Mouse (Mus musculus): ENCODE measurements around the gene Coq9. TPM values are rescaled to one million over a fixed set of nuclear protein-coding genes. Genes with fewer than 3 reads are reported as not detected.

Gene Coq9
- polyA plus RNA-seq, 1 experiment, result 62.3 TPM

DNA sequence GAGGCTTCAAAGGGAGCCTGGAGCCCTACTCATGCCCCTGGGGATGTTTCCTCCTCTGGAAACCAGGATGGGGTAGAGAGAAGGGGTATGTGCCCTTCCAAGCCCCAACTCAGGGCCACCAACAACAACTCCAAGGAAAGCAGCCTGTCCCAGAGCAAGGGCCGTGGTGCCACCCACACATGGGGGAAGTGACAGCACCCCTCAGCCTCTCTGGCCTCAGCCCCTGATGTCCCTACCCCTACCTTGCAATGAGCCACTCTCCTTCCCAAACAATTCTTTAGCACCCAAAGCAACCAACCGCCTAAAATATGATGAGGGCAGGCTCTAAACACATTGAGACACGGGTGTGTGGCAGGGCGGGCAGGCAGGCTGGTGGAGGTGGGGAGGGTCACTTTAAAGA is 31.9 kb downstream of the Coq9 start:
- no peak for DNase-seq (ENCODE audit: low spot score)

DNA sequence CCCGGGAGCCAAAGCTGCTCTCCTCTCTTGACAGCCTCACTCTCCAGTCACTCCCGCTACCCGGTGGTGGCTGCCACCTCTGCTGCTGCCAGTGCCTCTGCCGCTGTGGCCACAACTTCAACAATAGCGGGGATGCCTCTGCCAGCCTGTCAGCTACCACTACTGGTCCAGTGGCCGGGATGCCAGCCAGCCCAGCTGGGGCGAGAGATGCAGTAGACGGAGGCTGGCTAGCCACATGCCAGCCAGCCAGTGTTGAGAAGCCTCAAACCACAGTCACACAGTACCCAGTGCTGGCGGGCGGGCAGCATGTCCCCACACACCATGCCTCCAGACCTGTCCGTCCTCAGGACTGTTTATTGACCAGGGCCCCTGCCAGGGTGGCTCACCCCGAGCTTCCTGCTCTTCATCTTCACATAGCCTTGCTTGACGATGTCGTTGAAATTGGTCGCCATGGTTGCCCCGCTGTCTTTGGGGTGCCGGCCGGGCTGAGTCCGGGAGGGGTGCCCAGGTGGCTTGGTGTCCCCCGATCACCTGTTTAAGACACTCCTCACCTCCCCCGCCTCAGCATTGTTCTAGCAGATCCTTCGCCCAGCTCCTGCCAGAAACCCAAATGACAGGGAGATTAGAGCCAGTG is 32.5 kb downstream of the Coq9 start:
- DNase-seq (ENCODE audit: low spot score), result no peak

DNA sequence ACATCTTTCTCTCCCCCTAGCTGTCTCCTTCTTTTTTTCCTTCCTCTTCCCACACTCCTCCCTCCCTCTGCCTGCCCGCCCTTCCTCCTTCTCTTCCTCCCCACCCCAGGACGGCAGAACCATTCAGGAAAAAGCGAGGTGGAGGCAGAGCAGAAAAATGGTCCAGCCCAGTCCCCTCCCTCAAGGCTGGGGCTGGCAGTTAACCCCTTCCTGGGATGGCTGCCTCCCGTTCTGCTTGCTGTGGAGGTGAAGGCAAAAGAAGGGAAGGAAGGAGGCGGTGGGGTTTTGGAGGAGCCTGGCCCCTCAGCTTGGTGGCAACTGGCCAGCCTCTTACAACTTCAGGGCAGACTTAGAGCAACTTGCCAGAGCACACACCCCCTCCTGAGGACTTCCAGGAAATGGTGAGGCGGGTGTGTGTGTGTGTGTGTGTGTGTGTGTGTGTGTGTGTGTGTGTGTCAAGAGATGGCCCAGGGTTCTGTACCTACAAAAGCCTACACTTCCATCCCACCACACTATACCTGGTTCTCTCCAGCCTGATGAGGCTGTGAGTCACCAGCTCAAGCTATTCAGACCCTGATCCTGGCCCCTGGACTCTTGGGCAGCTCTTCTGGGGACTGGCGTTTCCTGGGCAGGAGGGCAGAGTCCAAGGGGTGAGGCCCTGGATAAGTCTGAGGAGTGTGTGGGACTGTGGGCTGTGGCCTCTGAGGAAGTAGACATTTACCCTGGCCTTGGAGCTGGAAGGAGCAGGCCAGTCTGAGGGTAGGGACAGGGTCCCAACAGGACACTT is 33.2 kb downstream of the Coq9 start:
- no peak for DNase-seq (ENCODE audit: low spot score)

DNA sequence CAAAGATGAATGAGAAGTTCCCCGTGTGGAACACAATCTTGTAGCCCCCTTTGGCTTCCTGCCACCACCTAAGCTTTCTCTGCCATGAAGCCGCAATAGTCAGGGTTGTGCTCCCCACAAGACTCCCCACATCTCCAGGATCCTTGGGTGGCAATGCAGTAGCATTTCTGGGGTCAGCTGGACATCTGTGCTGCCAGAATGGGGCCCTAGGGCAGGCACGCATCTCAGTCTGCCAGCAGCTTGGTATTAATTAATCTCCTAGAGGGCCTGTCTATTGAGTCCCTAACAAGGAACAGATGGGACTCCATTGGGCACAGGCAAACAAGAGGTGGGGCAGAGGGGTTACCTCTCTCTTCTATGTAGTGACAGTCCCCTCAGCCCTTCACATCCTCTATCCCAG is 34.0 kb downstream of the Coq9 start:
- DNase-seq (ENCODE audit: low spot score), result no peak

DNA sequence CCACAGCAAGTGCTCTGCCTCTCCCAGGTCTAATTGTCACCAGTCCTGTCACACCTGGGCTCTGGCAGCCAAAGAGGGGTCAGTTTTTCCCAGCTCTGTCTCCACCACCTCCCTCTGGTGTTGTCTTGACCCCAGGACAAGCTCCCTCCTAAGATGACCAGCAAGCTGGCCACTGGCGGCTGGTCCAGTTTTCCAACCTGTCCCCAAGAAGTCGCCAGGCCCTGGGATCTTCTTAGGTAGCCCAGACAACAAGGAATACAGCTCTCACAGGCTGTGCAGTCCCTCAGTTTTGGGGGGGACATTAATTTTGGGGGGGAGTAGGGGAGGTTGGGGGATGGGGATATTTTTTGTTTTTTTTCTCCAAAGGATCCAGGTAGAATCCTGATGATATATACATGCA is 34.5 kb downstream of the Coq9 start:
- no peak for DNase-seq (ENCODE audit: low spot score)

DNA sequence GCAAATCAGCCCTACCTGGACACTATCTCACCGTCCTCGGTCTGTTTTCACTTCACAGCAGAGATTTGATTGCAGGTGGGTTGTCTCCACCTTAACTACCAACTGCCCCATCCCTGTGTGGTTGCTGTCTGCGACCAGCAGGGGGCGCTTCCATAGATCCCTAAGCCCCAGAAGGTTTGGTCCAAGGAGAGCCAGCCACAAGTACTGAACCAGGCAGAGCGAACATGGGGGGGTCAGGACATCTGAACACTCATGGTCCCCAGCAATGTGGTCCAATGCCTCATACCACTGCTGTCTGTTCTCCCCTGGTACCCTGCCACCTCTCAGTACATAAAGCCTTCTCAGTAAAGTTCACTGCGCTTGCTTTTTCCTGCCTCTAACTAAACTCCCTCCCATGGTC is 36.2 kb downstream of the Coq9 start:
- peak; percentile 60 for DNase-seq (ENCODE audit: low spot score)

DNA sequence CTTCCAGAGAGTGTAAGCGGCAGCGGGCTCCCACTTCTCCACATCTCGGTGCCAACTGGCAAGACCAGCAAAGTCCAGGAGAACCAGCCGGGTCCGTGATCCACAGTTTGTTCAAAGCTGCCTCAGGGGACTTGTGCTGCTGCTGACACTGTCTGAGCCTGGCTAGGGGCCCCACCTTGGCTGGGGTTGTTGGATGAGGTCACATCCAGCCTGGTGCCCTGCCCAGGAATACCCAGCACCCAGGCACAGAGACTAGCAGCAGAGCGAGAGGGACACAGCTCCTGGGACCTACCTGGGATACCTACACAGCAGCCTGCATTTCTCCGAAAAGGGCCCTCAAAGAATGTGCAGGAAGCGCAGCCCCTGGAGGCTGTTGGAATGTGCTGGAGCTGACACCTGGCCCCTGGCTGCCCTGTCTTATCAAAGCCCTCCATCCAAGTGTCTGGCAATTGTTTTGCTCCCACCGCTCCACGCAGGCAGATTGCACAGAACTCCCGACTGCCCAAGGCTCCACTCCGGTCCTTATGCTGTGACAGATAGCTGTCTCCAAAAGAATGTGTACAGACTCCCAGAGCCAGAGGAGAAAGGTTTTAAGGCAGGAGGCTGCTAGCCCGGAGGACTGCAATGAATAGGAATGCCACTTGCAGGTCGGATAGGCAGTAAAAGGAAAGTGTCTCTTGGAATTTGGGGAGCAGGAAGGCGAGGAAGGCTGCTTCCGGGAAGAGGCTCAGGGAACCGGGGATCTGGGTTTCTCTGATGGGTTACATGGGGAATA is 37.2 kb downstream of the Coq9 start:
- no peak for DNase-seq (ENCODE audit: low spot score)

DNA sequence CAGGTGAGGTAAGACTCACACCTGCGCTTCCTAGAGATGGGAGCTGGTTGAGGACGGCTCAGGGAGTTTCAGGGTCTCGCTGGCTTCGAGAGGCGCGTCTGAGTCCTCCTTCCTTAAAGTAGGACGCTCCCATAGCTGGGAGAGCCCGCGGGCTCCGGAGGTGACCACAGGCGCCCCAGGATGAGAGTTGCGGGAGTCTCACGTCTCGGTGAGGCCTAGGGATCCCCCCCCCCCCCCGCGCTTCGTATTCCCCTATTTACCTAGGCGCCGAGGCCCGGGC is 37.7 kb downstream of the Coq9 start:
- no peak for DNase-seq (ENCODE audit: low spot score)

DNA sequence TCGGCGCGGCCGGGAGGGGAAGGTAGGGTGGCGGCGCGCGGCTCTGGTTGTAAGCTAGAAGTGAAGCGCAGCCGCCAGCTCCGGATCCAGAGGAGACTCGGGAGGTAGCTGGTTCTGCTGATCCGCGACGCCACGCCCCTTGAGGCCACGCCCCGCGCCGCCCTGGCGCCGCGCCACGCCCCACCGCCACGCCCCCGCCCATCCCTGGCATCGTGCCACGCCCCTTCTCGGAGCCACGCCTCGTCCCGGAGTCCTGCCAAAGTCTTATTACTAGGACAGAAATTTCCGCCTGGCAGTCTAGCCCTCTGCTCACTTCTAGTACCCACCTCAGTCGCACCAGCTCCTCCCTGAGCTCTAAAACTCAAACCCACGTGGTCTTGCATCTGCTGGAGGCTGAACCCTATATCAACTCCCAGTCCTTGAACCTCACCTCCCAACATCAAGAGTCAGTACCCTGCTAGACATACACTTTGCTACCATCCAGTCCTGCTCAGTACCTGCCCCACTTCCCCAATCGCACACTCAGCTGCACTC is 38.1 kb downstream of the Coq9 start, which contains the start of gene Dok4:
TSS of gene Dok4 (minus strand) at position 134 of the 534 bp plus-strand sequence.
- peak; percentile 96 for DNase-seq (ENCODE audit: low spot score)

DNA sequence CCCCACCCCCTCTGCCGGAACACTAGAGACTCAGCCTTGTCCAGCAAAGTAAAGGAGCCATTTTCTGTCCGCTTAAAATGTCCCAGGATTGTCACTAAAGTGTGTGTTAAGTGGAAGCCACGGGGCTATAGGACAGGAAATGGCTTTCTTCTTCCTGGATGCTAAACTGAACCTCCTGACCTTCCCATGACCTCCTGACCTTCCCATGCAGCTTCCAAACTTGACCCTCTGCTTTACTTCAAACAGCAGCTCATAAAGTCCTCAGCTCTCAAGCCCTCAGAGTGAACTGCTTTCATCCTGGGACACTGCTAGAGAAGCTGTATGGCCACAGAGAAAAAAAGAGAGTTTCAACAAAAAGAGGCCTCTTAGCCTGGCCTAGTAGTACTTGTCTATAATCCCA is 38.7 kb downstream of the Coq9 start:
- no peak for DNase-seq (ENCODE audit: low spot score)

DNA sequence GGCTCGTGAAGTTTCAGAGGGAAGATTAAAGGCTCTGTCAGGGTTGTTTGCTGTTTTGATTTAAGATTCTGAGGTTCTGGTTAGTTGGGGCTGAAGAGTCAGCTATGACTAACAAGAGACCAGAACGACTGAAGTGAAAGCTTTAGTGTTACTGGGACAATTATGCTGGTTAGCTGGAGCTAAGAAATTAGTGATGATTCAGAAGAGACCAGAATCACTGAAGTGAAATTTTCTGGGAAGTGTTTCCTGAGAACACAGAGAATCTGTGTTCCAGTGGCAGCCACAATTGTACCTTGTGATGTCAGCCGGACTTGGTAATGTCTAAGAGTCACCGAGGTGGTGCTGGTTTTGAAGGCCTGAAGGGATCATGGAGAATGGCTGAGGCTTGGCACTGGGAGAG is 42.6 kb downstream of the Coq9 start:
- no peak for DNase-seq (ENCODE audit: low spot score)

DNA sequence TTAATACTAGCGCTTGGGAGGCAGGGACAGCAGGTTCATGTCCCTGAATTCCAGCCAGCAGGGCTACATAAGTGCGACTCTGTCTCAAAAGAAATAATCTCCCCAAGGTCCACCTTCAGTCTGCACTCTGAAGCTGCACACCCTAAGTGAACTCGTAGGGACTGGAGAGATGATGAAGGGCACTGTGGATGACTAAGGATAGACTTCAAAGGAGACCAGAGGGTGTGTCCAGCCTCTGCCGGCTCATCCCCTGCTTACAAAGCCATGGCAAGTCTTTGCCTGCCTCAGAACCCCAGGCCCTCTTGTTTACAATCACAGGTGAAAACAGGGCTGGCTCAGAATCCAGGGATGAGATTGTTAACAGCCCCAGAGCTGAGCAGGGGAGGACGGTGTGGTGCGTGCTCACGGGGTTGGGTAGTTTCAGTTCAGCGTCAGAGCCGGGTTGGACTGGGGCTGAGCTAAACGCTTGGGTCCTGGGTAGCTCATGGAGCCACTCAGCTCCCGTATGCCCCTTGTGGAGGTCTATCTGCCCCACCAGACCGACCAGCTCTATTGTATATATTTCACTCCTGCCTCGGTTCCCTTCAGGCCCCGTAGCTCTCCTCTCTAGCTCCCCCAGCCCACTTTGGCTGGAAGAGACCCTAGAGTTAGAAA is 50.4 kb downstream of the Coq9 start:
- no peak for DNase-seq (ENCODE audit: low spot score)

DNA sequence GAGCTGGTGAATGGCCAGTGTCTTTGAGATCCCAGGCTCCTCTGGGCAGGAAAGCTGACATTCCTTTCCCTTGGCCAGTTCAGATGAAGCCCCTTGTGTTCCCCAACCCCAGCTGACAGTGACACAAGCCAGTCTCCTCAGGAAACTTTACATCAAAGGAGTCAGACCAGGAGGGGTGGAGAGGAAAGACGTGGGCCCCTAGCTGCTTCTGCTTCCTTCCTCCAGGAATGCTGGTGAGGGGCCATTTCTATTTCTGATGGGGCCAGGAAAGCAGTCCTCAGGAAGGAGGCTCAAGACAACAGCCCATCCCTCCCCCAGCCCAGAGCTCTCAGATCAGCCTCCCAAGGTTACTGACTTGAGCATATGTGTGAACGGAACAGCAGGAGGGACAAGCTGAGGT is 54.8 kb downstream of the Coq9 start:
- no peak for DNase-seq (ENCODE audit: low spot score)

DNA sequence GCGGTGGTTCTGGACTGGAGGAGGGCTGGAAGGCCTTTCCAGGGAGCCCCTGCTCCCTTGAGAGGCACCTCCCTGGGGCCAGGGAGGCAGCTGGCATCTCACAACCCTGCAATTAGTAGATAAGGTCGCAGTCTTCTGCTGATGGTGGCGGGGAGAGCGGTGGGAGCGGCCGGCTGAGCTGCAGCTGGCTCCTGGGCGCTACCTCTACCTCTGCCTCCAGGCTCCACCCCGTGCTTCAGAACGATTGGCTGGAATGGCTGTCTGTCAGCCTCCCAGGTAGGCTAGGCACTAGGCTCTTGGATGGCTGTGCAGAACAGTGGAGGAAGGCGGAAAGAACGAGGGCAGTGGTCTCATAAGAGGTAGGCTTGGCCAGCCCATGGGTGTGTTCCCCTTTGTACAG is 61.1 kb downstream of the Coq9 start:
- DNase-seq (ENCODE audit: low spot score), result no peak

DNA sequence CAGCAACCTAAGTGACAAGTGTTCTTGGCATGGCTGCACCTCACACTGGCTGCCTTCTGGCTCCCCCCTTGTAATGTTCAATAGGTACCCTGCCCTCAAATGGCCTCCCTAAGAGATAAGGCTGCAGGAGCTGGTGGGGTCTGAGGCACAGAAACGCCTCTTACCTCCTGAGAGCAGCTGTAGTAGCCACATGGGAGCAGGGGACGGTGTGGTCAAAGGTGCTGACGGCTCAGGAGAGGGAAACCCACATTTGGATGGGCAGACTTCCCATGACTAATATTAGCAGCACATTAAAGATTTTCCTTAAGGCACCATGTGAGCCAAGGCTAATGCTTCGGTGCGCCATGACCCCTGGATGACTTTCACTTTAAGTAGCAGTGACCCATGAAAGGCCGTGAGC is 62.5 kb downstream of the Coq9 start:
- DNase-seq (ENCODE audit: low spot score), result no peak

DNA sequence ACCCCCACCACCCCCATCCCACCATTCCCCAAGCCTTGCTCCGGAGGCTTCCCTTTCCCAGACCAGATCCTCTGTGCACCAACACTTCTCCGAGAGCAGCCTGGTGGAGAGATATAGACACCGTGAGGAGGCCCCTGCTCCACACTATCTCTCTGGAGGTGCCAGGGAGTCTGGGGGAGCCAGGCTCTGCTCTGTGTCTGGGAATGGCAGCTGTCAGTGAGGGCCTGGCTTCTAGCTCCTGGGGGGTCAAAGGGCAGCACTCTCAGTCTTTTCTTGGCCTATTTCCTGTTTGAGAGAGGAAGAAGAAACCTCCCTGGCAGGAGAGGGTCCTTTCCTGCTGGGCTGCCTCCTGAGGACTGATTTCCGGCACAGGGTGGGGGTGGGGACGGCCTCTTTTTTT is 62.9 kb downstream of the Coq9 start:
- DNase-seq (ENCODE audit: low spot score), result no peak

DNA sequence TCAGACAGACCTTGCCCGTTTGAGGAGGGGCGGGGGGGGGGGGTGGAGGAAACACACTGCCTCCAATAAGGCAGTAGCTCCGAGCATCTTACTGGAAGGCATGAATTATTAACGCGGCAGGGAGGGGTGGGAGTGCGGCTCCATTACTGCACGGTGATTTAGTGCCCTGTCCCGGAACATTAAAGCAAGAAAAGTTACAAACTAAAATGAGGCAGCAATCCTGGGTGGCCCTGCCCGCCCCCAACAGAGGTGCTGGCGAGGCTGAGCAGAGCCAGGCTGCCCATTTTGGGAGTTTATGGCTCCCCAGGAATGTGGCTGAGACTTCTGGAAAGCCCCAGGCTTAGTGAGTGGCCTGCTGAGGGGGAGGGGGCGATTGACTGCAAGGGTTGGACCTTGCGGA is 65.6 kb downstream of the Coq9 start:
- DNase-seq (ENCODE audit: low spot score), result no peak

Other genes starting within 250 kb of the Coq9 start
- gene Rspry1, start 236.4 kb upstream of the Coq9 start, polyA plus RNA-seq (2012; rRNA removed), result 11.4 and 12.5 TPM in 2 replicates
- 42.8 and 48.5 TPM in 2 replicates for gene Fam192a, start 236.3 kb upstream of the Coq9 start, polyA plus RNA-seq (2012; rRNA removed)
- gene Arl2bp, start 171.7 kb upstream of the Coq9 start, polyA plus RNA-seq (2012; rRNA removed), result 113 and 116 TPM in 2 replicates
- 82.4 and 99.3 TPM in 2 replicates for gene Pllp, start 142.0 kb upstream of the Coq9 start, polyA plus RNA-seq (2012; rRNA removed)
- gene Ccl22, start 92.7 kb upstream of the Coq9 start, polyA plus RNA-seq (2012; rRNA removed), result 1.6 and 2.3 TPM in 2 replicates
- 20.6 and 27.3 TPM in 2 replicates for gene Cx3cl1, start 66.3 kb upstream of the Coq9 start, polyA plus RNA-seq (2012; rRNA removed)
- 2.3 and 4.0 TPM in 2 replicates for gene Ccl17, start 27.9 kb upstream of the Coq9 start, polyA plus RNA-seq (2012; rRNA removed)
- gene Ciapin1, start within 50 bp of the Coq9 start, polyA plus RNA-seq (2012; rRNA removed), result 22.0 and 27.7 TPM in 2 replicates
- 89.5 and 99.2 TPM in 2 replicates for gene Polr2c, start 19.1 kb downstream of the Coq9 start, polyA plus RNA-seq (2012; rRNA removed)
- 12.4 and 13.6 TPM in 2 replicates for gene Dok4, start 38.0 kb downstream of the Coq9 start, polyA plus RNA-seq (2012; rRNA removed)
- gene Ccdc102a, start 79.8 kb downstream of the Coq9 start, polyA plus RNA-seq (2012; rRNA removed), result 36.5 and 36.8 TPM in 2 replicates
- gene Adgrg5, start 85.4 kb downstream of the Coq9 start, polyA plus RNA-seq (2012; rRNA removed), result 1.4 TPM in 2 replicates
- gene Adgrg1, start 136.4 kb downstream of the Coq9 start, polyA plus RNA-seq (2012; rRNA removed), result 47.4 and 52.8 TPM in 2 replicates
- 4.9 and 6.3 TPM in 2 replicates for gene Adgrg3, start 179.4 kb downstream of the Coq9 start, polyA plus RNA-seq (2012; rRNA removed)
- 0.04 TPM in 1 of 2 replicates, not detected in the other for gene Drc7, start 216.8 kb downstream of the Coq9 start, polyA plus RNA-seq (2012; rRNA removed)
- 12.7 and 13.5 TPM in 2 replicates for gene Katnb1, start 242.9 kb downstream of the Coq9 start, polyA plus RNA-seq (2012; rRNA removed)